Mouse (Mus musculus): ENCODE data around the gene Dok1. TPM values are rescaled to one million over a fixed set of nuclear protein-coding genes. Genes with fewer than 3 reads are reported as not detected.

The Dok1 gene
- polyA plus RNA-seq, 1 experiment from 2014 or later, result 2.2 TPM

DNA sequence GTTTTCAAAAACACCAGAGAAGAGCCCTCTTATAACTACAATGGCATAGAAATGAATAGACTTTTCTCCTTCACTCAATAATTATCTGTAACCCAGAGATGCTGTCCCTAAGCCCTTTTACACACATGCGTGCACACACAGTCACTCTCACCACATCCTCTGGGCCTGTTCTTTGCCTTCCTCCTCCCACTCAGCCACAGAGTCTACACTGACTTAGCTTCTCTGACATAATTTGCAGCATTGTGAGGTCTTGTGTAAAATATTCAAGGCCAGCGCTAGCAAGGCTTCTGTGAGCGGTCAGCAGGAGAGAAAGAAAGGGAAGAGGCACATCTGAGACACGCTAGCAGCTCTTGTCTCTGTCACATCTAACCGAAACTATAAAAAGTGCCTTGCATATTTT, 19.8 kb downstream of the Dok1 start:
- Histone ChIP-seq H3K4me1 (ENCODE audit: control insufficient read depth, insufficient read depth, low read depth, low read length) (no peaks in the 10 kb centered on the region), H3K9me3 (ENCODE audit: control insufficient read depth, low read length) (no peaks in the 10 kb centered on the region), H3K4me3 (ENCODE audit: low read length) (no peak overlapping the region), H3K27ac (ENCODE audit: low read depth, low read length) (no peak overlapping the region), H3K27me3 (replicated peaks; ENCODE audit: control insufficient read depth, insufficient read depth, low read length) (no peaks in the 10 kb centered on the region), H3K4me2 (ENCODE audit: low read length) (no peak overlapping the region), H3K36me3 (ENCODE audit: control insufficient read depth, insufficient read depth, low read length) (no peaks in the 10 kb centered on the region), H3K9ac (ENCODE audit: low read depth, low read length) (no peak overlapping the region)
- 70% methylated on average over 5 of the region's 5 CpGs for WGBS
- no peak for ATAC-seq

DNA sequence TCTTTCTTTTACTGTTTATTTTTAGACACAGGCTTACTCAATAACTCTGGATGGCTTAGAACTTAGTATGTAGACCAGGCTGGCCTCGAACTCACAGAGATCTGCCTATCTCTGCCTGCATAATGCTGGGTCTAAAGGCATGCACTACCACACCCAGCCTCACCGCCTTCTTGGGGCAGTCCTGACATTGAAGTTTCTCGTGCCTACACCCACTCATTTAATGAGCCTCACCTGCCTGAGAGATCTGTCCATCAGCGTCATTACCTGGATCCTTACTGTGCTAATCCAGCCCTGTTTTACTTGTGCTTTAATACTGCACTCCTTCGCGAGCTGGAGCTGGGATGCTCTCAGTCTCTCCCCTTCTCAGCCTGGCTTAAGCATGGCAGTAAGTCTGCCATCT, 21.5 kb downstream of the Dok1 start:
- H3K9ac ChIP-seq (ENCODE audit: low read depth, low read length), result no peak overlapping the region
- H3K27me3 ChIP-seq (replicated peaks; ENCODE audit: control insufficient read depth, insufficient read depth, low read length), result no peaks in the 10 kb centered on the region
- no peaks in the 10 kb centered on the region for H3K36me3 ChIP-seq (ENCODE audit: control insufficient read depth, insufficient read depth, low read length)
- H3K27ac ChIP-seq (ENCODE audit: low read depth, low read length), result no peak overlapping the region
- 75% methylated on average over 6 of the region's 6 CpGs for WGBS
- no peak for ATAC-seq
- H3K4me1 ChIP-seq (ENCODE audit: control insufficient read depth, insufficient read depth, low read depth, low read length), result no peaks in the 10 kb centered on the region
- H3K9me3 ChIP-seq (ENCODE audit: control insufficient read depth, low read length), result no peaks in the 10 kb centered on the region
- H3K4me3 ChIP-seq (ENCODE audit: low read length), result no peak overlapping the region
- no peak overlapping the region for H3K4me2 ChIP-seq (ENCODE audit: low read length)

- WGBS, result 86% methylated on average over 7 of the region's 7 CpGs
- H3K27ac ChIP-seq (ENCODE audit: low read depth, low read length), result no peak overlapping the region
Measured at GRCm38 (mm10) chr6:83011255-83011654, 22.0 kb downstream of the Dok1 start.

DNA sequence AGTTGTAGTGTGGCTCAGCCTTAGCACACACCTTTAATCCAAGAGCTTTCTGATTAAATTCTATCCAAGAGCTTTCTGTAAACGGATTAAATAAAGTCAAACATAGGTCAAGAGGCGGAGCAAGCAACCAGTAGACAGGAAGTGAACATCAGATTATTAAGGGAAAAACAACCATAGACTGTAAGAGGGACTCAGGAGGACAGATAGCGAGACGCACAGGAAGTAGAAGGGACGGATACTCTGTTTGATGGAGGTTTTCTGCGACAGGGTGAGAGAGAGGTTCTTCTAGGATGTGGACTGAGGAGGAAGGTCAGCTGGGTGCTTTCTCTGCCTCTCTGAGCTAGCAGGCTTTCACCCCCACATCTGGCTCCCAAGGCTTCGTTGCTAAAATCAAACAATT, 23.3 kb downstream of the Dok1 start:
- Histone ChIP-seq H3K36me3 (ENCODE audit: control insufficient read depth, insufficient read depth, low read length) (no peaks in the 10 kb centered on the region), H3K4me1 (ENCODE audit: control insufficient read depth, insufficient read depth, low read depth, low read length) (no peaks in the 10 kb centered on the region), H3K27ac (ENCODE audit: low read depth, low read length) (no peak overlapping the region), H3K27me3 (replicated peaks; ENCODE audit: control insufficient read depth, insufficient read depth, low read length) (no peaks in the 10 kb centered on the region), H3K9me3 (ENCODE audit: control insufficient read depth, low read length) (no peaks in the 10 kb centered on the region), H3K4me3 (ENCODE audit: low read length) (no peak overlapping the region), H3K4me2 (ENCODE audit: low read length) (no peak overlapping the region), H3K9ac (ENCODE audit: low read depth, low read length) (no peak overlapping the region)
- no peak for ATAC-seq
- WGBS, result 81% methylated on average over 7 of the region's 7 CpGs

More at GRCm38 (mm10) chr6:83011255-83011654, 22.0 kb downstream of the Dok1 start:
- no peaks in the 10 kb centered on the region for H3K36me3 ChIP-seq (ENCODE audit: control insufficient read depth, insufficient read depth, low read length)
- no peak overlapping the region for H3K9ac ChIP-seq (ENCODE audit: low read depth, low read length)
- H3K9me3 ChIP-seq (ENCODE audit: control insufficient read depth, low read length), result no peaks in the 10 kb centered on the region
- no peak overlapping the region for H3K4me3 ChIP-seq (ENCODE audit: low read length)
- H3K27me3 ChIP-seq (replicated peaks; ENCODE audit: control insufficient read depth, insufficient read depth, low read length), result no peaks in the 10 kb centered on the region
- H3K4me1 ChIP-seq (ENCODE audit: control insufficient read depth, insufficient read depth, low read depth, low read length), result no peaks in the 10 kb centered on the region
- no peak overlapping the region for H3K4me2 ChIP-seq (ENCODE audit: low read length)
- no peak for ATAC-seq

DNA sequence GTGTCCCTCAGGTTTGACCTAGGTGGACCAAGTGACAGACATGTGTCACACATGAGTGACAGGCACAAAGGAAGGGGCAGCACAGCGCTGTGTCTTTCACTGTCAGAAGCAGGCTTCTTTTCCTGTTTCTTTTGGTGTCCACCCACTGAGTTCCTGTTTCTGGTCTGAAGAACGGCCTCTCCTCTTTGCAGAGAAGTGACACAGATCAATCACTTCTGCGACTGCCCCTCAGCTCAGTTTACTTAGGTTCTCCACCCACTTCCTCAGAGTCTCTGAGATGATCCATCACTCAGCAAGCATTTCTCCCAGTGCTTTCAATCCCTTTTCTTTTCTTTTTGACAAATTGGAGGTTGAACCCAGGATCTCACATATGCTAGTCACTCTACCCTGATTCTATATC, 24.6 kb downstream of the Dok1 start:
- ATAC-seq, result no peak
- WGBS, result 52% methylated on average over 3 of the region's 3 CpGs
- H3K4me1 ChIP-seq (ENCODE audit: control insufficient read depth, insufficient read depth, low read depth, low read length), result no peaks in the 10 kb centered on the region; the same call in 1 of the 2 replicates
- H3K9ac ChIP-seq (ENCODE audit: low read depth, low read length), result no peak overlapping the region
- no peaks in the 10 kb centered on the region for H3K36me3 ChIP-seq (ENCODE audit: control insufficient read depth, insufficient read depth, low read length)
- H3K27me3 ChIP-seq (replicated peaks; ENCODE audit: control insufficient read depth, insufficient read depth, low read length), result no peaks in the 10 kb centered on the region
- H3K27ac ChIP-seq (ENCODE audit: low read depth, low read length), result no peak overlapping the region
- no peak overlapping the region for H3K4me3 ChIP-seq (ENCODE audit: low read length)
- no peaks in the 10 kb centered on the region for H3K9me3 ChIP-seq (ENCODE audit: control insufficient read depth, low read length)
- no peak overlapping the region for H3K4me2 ChIP-seq (ENCODE audit: low read length)

DNA sequence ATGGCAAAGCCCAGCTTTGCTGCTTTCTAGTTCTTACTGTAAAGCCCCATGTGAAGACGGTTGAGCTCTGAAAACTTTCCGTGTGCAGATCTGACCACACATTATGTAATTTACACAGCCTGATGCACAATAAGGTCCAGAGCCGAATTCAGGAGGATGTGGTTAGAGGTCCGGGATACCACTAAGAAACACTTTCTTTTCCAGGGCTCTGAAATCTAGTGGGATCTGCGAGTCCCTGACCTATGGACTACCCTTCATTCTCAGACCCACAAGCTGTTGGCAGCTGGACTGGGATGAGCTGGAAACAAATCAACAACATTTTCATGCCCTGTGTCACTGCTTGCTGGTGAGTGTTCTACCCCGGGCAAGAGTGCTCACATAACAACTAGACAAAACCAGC, 27.2 kb downstream of the Dok1 start:
- H3K27me3 ChIP-seq (replicated peaks; ENCODE audit: control insufficient read depth, insufficient read depth, low read length), result no peaks in the 10 kb centered on the region
- H3K4me3 ChIP-seq (ENCODE audit: low read length), result no peak overlapping the region
- no peaks in the 10 kb centered on the region; the same call in 1 of the 2 replicates for H3K4me1 ChIP-seq (ENCODE audit: control insufficient read depth, insufficient read depth, low read depth, low read length)
- no peaks in the 10 kb centered on the region for H3K36me3 ChIP-seq (ENCODE audit: control insufficient read depth, insufficient read depth, low read length)
- WGBS, result 87% methylated on average over 6 of the region's 6 CpGs
- H3K9me3 ChIP-seq (ENCODE audit: control insufficient read depth, low read length), result no peaks in the 10 kb centered on the region
- no peak for ATAC-seq
- no peak overlapping the region for H3K9ac ChIP-seq (ENCODE audit: low read depth, low read length)
- H3K27ac ChIP-seq (ENCODE audit: low read depth, low read length), result no peak overlapping the region
- no peak overlapping the region for H3K4me2 ChIP-seq (ENCODE audit: low read length)

DNA sequence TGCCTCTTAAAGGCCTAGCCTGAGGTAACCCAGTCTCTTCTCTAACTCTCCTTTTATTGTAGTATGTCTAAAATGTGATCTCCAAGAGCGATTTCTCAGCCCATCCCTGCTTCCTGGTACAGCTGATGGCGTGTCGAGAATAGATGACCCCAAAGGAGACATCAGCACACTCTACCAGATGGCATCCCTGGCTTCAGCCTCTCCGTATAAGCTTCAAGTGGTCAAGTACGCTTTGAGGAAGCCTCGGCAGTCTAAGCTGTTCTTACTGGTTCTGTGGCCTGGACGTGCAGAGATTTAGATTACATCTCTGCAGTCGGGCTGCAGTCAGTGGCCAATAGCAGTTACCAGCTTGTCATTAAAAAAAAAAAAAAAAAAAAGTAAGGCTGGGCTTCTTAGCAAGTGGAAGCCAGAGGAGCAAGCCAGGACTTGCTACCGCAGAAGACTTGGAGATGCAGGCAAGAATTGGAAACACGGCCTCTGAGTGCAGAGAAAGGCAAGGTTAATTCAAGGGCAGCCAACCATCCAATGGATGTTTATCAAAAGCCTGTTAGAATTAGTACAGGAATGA, 27.7 kb downstream of the Dok1 start:
- Histone ChIP-seq H3K27me3 (replicated peaks; ENCODE audit: control insufficient read depth, insufficient read depth, low read length) (no peaks in the 10 kb centered on the region), H3K4me2 (ENCODE audit: low read length) (no peak overlapping the region), H3K36me3 (ENCODE audit: control insufficient read depth, insufficient read depth, low read length) (no peaks in the 10 kb centered on the region), H3K4me1 (ENCODE audit: control insufficient read depth, insufficient read depth, low read depth, low read length) (no peaks in the 10 kb centered on the region; the same call in 1 of the 2 replicates), H3K9me3 (ENCODE audit: control insufficient read depth, low read length) (no peaks in the 10 kb centered on the region), H3K9ac (ENCODE audit: low read depth, low read length) (no peak overlapping the region), H3K4me3 (ENCODE audit: low read length) (no peak overlapping the region), H3K27ac (ENCODE audit: low read depth, low read length) (no peak overlapping the region)
- 86% methylated on average over 10 of the region's 10 CpGs for WGBS
- ATAC-seq, result no peak

GRCm38 (mm10) chr6:83004872-83005271, 28.4 kb downstream of the Dok1 start:
- no peaks in the 10 kb centered on the region for H3K9me3 ChIP-seq (ENCODE audit: control insufficient read depth, low read length)
- no peaks in the 10 kb centered on the region for H3K36me3 ChIP-seq (ENCODE audit: control insufficient read depth, insufficient read depth, low read length)
- no peak overlapping the region for H3K9ac ChIP-seq (ENCODE audit: low read depth, low read length)
- no peaks in the 10 kb centered on the region; the same call in 1 of the 2 replicates for H3K4me1 ChIP-seq (ENCODE audit: control insufficient read depth, insufficient read depth, low read depth, low read length)
- WGBS, result 54% methylated on average over 7 of the region's 7 CpGs
- no peak overlapping the region for H3K4me3 ChIP-seq (ENCODE audit: low read length)
- no peak for ATAC-seq
- H3K27me3 ChIP-seq (replicated peaks; ENCODE audit: control insufficient read depth, insufficient read depth, low read length), result no peaks in the 10 kb centered on the region
- H3K27ac ChIP-seq (ENCODE audit: low read depth, low read length), result no peak overlapping the region
- no peak overlapping the region for H3K4me2 ChIP-seq (ENCODE audit: low read length)

DNA sequence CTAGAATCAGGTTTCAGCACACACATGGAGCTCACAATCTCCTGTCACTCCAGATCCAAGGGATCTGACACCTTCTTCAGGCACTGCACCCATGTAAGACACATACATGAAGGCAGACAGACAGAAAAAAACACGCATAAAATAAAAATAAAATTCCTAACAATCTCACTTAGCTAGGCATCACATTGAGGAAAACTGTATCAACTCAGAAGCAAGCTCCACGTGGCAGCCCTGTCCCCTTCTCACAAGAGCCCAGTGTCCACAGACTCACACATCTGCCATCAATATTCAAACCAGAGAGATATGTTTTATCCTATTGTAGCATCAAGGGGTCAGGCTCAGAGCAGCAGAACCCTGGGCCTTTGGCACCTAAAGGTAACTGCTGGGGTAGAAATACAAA, 29.0 kb downstream of the Dok1 start:
- Histone ChIP-seq H3K4me2 (ENCODE audit: low read length) (no peak overlapping the region), H3K27ac (ENCODE audit: low read depth, low read length) (no peak overlapping the region), H3K9ac (ENCODE audit: low read depth, low read length) (no peak overlapping the region), H3K36me3 (ENCODE audit: control insufficient read depth, insufficient read depth, low read length) (no peaks in the 10 kb centered on the region), H3K27me3 (replicated peaks; ENCODE audit: control insufficient read depth, insufficient read depth, low read length) (no peaks in the 10 kb centered on the region), H3K4me3 (ENCODE audit: low read length) (no peak overlapping the region), H3K9me3 (ENCODE audit: control insufficient read depth, low read length) (no peaks in the 10 kb centered on the region), H3K4me1 (ENCODE audit: control insufficient read depth, insufficient read depth, low read depth, low read length) (no peaks in the 10 kb centered on the region; the same call in 1 of the 2 replicates)
- WGBS, result 71% methylated on average over 2 of the region's 2 CpGs
- ATAC-seq, result no peak

DNA sequence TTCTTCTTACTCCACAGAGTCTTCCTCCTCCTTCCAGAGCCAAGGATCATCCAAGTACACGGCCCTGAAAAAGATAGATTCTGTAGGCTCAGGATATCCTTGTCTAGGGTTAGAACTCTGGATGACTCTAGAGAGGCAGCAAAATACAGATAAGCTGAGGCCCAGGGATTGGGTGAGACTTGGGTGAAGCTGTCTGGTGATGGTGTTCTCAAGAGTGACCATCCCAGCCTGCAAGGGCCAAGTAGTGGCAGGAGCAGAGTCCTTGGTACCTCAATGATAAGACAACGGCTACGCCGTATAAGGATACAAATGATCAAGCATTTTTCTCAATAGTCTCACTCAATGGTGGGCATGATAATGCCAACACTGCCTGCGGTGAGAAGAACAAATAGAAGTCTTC, 29.4 kb downstream of the Dok1 start:
- Histone ChIP-seq H3K4me1 (ENCODE audit: control insufficient read depth, insufficient read depth, low read depth, low read length) (no peaks in the 10 kb centered on the region; the same call in 1 of the 2 replicates), H3K27me3 (replicated peaks; ENCODE audit: control insufficient read depth, insufficient read depth, low read length) (no peaks in the 10 kb centered on the region), H3K4me2 (ENCODE audit: low read length) (no peak overlapping the region), H3K9ac (ENCODE audit: low read depth, low read length) (no peak overlapping the region), H3K27ac (ENCODE audit: low read depth, low read length) (no peak overlapping the region), H3K4me3 (ENCODE audit: low read length) (no peak overlapping the region), H3K9me3 (ENCODE audit: control insufficient read depth, low read length) (no peaks in the 10 kb centered on the region), H3K36me3 (ENCODE audit: control insufficient read depth, insufficient read depth, low read length) (no peaks in the 10 kb centered on the region)
- ATAC-seq, result no peak
- WGBS, result 93% methylated on average over 5 of the region's 5 CpGs

Measured in hindbrain, embryonic 16.5 days (tissue).